Mouse (Mus musculus) megakaryocyte-erythroid progenitor cell, adult 5-6 weeks (primary cell): Measurements from ENCODE around the gene Olfr9. TPM values are rescaled to one million over a fixed set of nuclear protein-coding genes. Genes with fewer than 3 reads are reported as not detected.

Experiments used
- ATAC-seq: replicated peaks from 2 replicates; pipeline ENCODE4 v1.8.0; 2016; ENCODE audit warnings: mild to moderate bottlenecking, inconsistent platforms; ENCODE audit not compliant: severe bottlenecking, poor library complexity, low FRiP score, low TSS enrichment
- total RNA-seq, 2 experiments: library from RNA; stranded (forward) in 1 of 2; stranded (reverse) in 1 of 2; fragments of 200-1000, 215-1000 nt in 1 of 2; fragments of >200 nt in 1 of 2; fragmentation: Nextera tagmentation in 1 of 2; gene quantifications; 2 replicates each; pipeline ENCODE4 v1.2.3; 2014 to 2017

Olfr9 gene
- total RNA-seq, 2 experiments from 2014 or later = not detected

GRCm38 (mm10) chr10:128995796-128996195 is 6.6 kb downstream of the Olfr9 start:
- no peak for ATAC-seq

DNA sequence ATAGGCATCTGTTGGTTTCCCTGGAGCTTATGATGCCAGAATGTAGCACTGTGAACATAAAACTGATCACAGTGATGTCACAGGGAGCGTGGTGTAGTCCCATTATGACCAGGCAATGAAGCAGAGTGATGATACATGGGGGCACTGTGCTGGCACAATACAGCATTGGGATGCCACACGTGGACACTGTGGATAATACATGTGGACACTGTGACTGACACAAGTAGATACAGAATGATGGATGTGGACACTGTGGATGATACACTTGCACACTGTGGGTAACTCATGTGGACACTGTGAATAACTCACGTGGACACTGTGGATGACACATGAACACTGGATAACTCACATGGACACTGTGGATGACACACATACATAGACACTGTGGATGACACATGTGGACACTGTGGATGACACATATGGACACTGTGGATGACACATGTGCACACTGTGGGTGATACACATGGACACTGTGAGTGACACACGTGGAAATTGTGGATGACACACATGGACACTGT is 7.4 kb downstream of the Olfr9 start:
- ATAC-seq = no peak

DNA sequence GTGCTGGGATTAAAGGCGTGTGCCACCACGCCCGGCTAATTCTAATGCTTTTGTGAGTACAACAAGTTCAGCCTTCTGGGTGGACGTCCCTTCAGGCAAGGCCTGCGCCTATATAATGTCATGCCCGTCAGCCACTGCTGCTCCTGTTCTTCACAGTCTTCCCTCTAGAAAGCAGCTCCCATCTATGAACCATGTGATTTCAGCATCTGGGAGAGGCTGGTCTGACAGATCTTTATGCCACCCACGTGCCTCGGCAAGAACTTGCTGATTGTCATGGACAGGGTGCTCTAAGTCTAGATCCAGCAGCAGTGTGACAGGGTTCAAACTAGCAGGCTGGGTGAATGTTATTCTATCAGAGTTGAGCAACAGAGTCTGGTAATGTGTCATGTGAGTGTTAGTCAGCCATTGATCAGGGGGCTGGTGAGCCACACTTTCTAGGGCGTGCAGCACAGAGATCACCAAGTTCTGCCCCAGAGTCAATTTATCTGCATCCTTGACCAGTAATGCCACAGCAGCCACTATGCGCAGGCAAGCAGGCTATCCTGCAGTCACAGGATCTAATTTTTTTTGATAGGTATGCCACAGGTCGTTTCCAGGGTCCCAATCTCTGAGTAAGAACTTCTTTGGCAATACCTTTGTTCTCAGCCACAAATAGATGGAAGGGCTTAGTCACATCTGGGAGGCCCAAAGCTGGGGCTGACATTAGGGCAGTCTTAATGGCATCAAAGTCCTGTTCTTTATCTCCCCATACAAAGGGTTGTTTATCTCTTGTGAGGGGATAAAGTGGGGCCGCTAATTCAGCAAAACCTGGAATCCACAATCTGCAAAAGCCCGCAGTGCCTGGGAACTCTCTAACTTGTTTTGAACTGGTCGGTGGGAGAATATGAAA is 15.0 kb downstream of the Olfr9 start:
- no peak for ATAC-seq

GRCm38 (mm10) chr10:129010288-129010841 is 21.1 kb downstream of the Olfr9 start, which contains the start of gene Olfr763:
Gene Olfr763 (plus strand): TSS chr10:129010791.
- ATAC-seq = no peak

DNA sequence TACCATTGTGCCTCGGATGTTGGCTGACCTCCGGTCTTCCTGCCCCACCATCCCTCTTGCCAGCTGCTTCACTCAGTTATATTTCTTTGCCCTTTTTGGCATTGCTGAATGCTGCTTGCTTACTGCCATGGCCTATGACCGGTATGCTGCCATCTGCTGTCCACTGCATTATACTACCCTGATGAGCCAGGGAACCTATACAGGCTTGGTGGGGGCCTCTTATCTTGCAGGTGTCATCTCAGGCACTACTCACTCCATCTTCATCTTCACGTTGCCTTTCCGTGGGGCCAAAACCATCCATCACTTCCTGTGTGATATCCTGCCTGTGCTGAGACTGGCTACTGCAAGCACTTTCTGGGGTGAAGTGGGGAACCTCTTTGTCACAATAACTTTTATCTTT is 22.3 kb downstream of the Olfr9 start:
- ATAC-seq = peak; percentile 92

DNA sequence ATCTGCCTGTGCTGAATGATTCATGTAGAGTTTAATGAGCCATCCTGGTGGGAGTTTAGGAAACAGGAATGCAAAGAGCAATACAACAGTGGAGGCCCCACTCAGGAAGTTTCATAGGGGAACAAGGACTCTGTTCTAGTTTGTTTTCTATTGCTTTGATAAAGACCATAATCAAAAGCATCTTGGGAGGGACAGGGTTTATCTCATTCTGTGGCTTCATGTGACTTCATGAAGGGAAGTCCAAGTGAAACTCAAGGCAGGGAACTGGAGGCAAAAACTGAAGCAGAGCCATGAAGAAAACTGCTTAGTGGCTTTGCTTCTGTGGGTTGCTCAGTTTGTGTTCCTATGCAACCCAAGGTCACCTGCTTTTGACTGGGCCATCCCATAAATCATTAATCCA is 25.2 kb downstream of the Olfr9 start:
- ATAC-seq = no peak

DNA sequence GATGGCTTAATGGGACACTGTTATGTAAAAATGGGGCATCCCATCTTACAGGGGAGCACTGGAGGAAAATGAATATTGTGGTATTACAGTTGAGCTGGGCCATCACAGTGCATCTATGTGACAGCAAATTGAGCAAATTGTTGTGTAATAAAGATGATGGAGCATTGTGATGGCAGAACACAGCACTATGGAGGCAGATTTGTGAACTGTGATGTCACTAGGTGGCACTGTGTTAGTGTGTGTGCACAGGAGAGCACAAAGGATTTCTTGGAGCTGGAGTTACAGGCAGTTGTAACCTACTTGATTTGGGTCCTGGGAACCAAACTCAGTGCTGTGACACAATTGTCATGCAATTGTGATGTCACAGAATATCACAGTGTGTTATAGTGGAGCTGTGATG is 34.1 kb downstream of the Olfr9 start:
- no peak for ATAC-seq

DNA sequence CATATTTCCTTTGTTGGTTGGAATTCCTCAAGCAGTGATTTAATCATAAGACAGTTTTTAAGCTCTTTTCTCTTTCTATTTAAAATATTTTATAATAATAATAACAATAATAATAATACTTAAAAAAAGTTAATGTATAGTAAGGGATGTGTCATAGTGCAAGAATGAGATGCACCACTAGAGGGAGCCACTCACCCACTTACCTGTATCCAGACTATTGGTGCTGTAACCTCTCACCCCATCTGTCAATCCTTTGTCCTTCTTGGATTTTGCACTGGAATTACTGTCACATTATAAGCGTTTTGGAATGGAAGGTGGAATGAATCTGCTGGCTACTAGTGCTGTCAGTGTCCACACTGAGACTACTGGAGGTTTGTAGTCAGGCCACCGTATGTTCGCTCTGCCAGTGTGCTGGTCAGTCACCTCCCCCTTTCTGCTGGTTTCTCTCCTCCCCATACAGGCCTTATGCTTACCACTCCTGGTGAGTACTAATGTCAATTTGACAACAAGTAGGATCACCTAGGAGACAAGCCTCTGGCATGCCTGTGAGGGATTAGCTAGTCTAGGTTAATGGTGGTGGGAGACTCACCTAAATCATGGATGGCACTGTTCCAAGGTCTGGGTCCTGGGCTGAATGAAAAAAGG is 36.9 kb downstream of the Olfr9 start:
- peak; percentile 89 for ATAC-seq

GRCm38 (mm10) chr10:129028343-129028742 is 39.1 kb downstream of the Olfr9 start:
- no peak for ATAC-seq

DNA sequence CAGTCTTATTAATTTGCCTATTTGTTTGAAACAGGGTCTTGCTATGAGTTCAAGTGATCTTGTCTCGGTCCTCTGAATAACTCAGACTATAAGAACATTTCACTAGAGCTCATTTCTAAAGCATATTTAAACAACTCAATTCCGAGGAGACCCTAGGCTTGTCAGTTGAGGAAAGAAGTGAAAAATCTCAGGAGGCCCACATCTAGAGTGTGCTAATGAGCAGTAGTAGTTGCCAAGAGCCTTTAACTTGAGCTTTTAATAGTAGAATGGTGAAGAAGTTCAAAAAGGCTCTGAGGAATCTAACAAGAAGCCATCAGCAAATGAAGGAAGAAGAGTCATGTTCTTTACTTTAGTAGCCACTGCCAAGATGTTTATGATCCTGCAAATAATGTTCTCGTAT is 50.6 kb downstream of the Olfr9 start, which contains the start of gene Olfr764-ps1:
Olfr764-ps1 (minus strand) TSS at position 101 of the 400 bp plus-strand sequence.
- ATAC-seq = no peak

Other genes starting within 250 kb of the Olfr9 start
- gene Dgka, start 244.6 kb upstream of the Olfr9 start, total RNA-seq (2014; fragmentation: Nextera tagmentation) = 10.6 and 11.4 TPM in 2 replicates
- gene Dgka, start 244.6 kb upstream of the Olfr9 start, total RNA-seq (2017) = 1.0 and 6.1 TPM in 2 replicates
- gene Pym1, start 241.5 kb upstream of the Olfr9 start, total RNA-seq (2014; fragmentation: Nextera tagmentation) = 26.6 and 38.0 TPM in 2 replicates
- gene Pym1, start 241.5 kb upstream of the Olfr9 start, total RNA-seq (2017) = 27.0 and 58.4 TPM in 2 replicates
- not detected in 2 replicates for gene Mmp19, start 198.5 kb upstream of the Olfr9 start, total RNA-seq (2014; fragmentation: Nextera tagmentation)
- gene Mmp19, start 198.5 kb upstream of the Olfr9 start, total RNA-seq (2017) = 0.05 and 0.23 TPM in 2 replicates
- gene Dnajc14, start 185.4 kb upstream of the Olfr9 start, total RNA-seq (2014; fragmentation: Nextera tagmentation) = 18.6 and 21.5 TPM in 2 replicates
- 20.8 and 30.7 TPM in 2 replicates for gene Dnajc14, start 185.4 kb upstream of the Olfr9 start, total RNA-seq (2017)
- 4.6 and 6.9 TPM in 2 replicates for gene Tmem198b, start 185.1 kb upstream of the Olfr9 start, total RNA-seq (2014; fragmentation: Nextera tagmentation)
- gene Tmem198b, start 185.1 kb upstream of the Olfr9 start, total RNA-seq (2017) = 1.5 and 2.8 TPM in 2 replicates
- gene Sarnp, start 172.1 kb upstream of the Olfr9 start, total RNA-seq (2014; fragmentation: Nextera tagmentation) = 166 and 201 TPM in 2 replicates
- 364 and 369 TPM in 2 replicates for gene Sarnp, start 172.1 kb upstream of the Olfr9 start, total RNA-seq (2017)
- gene Ormdl2, start 167.8 kb upstream of the Olfr9 start, total RNA-seq (2014; fragmentation: Nextera tagmentation) = 70.3 and 79.9 TPM in 2 replicates
- gene Ormdl2, start 167.8 kb upstream of the Olfr9 start, total RNA-seq (2017) = 99.3 and 115 TPM in 2 replicates
- 0.35 TPM in 1 of 2 replicates, not detected in the other for gene Gdf11, start 97.7 kb upstream of the Olfr9 start, total RNA-seq (2014; fragmentation: Nextera tagmentation)
- gene Gdf11, start 97.7 kb upstream of the Olfr9 start, total RNA-seq (2017) = 0.69 TPM in 1 of 2 replicates, not detected in the other
- 6.8 and 19.4 TPM in 2 replicates for gene Cd63, start 88.4 kb upstream of the Olfr9 start, total RNA-seq (2014; fragmentation: Nextera tagmentation)
- gene Cd63, start 88.4 kb upstream of the Olfr9 start, total RNA-seq (2017) = 15.5 and 18.0 TPM in 2 replicates
- 12.8 and 19.0 TPM in 2 replicates for gene Rdh5, start 66.5 kb upstream of the Olfr9 start, total RNA-seq (2014; fragmentation: Nextera tagmentation)
- gene Rdh5, start 66.5 kb upstream of the Olfr9 start, total RNA-seq (2017) = 1.1 and 3.0 TPM in 2 replicates
- gene Bloc1s1, start 65.4 kb upstream of the Olfr9 start, total RNA-seq (2014; fragmentation: Nextera tagmentation) = 45.7 and 94.6 TPM in 2 replicates
- gene Bloc1s1, start 65.4 kb upstream of the Olfr9 start, total RNA-seq (2017) = 73.8 and 82.2 TPM in 2 replicates
- not detected in 2 replicates for gene Itga7, start 55.6 kb upstream of the Olfr9 start, total RNA-seq (2014; fragmentation: Nextera tagmentation)
- gene Itga7, start 55.6 kb upstream of the Olfr9 start, total RNA-seq (2017) = 0.04 and 0.19 TPM in 2 replicates
- not detected in 2 replicates for gene Mettl7b, start 28.4 kb upstream of the Olfr9 start, total RNA-seq (2014; fragmentation: Nextera tagmentation)
- not detected in 2 replicates for gene Mettl7b, start 28.4 kb upstream of the Olfr9 start, total RNA-seq (2017)
- gene Olfr763, start 21.4 kb downstream of the Olfr9 start, total RNA-seq (2014; fragmentation: Nextera tagmentation) = not detected in 2 replicates
- not detected in 2 replicates for gene Olfr763, start 21.4 kb downstream of the Olfr9 start, total RNA-seq (2017)
- not detected in 2 replicates for gene Olfr764-ps1, start 50.5 kb downstream of the Olfr9 start, total RNA-seq (2014; fragmentation: Nextera tagmentation)
- gene Olfr764-ps1, start 50.5 kb downstream of the Olfr9 start, total RNA-seq (2017) = not detected in 2 replicates
- not detected in 2 replicates for gene Olfr765, start 60.6 kb downstream of the Olfr9 start, total RNA-seq (2014; fragmentation: Nextera tagmentation)
- not detected in 2 replicates for gene Olfr765, start 60.6 kb downstream of the Olfr9 start, total RNA-seq (2017)
- gene Olfr766-ps1, start 79.5 kb downstream of the Olfr9 start, total RNA-seq (2014; fragmentation: Nextera tagmentation) = not detected in 2 replicates
- not detected in 2 replicates for gene Olfr766-ps1, start 79.5 kb downstream of the Olfr9 start, total RNA-seq (2017)
- not detected in 2 replicates for gene Olfr767, start 93.5 kb downstream of the Olfr9 start, total RNA-seq (2014; fragmentation: Nextera tagmentation)
- not detected in 2 replicates for gene Olfr767, start 93.5 kb downstream of the Olfr9 start, total RNA-seq (2017)
- not detected in 2 replicates for gene Olfr768, start 109.9 kb downstream of the Olfr9 start, total RNA-seq (2014; fragmentation: Nextera tagmentation)
- not detected in 2 replicates for gene Olfr768, start 109.9 kb downstream of the Olfr9 start, total RNA-seq (2017)
- not detected in 2 replicates for gene Olfr769, start 128.4 kb downstream of the Olfr9 start, total RNA-seq (2014; fragmentation: Nextera tagmentation)
- not detected in 2 replicates for gene Olfr769, start 128.4 kb downstream of the Olfr9 start, total RNA-seq (2017)
- not detected in 2 replicates for gene Olfr770, start 149.6 kb downstream of the Olfr9 start, total RNA-seq (2014; fragmentation: Nextera tagmentation)
- gene Olfr770, start 149.6 kb downstream of the Olfr9 start, total RNA-seq (2017) = not detected in 2 replicates
- not detected in 2 replicates for gene Olfr771, start 175.3 kb downstream of the Olfr9 start, total RNA-seq (2014; fragmentation: Nextera tagmentation)
- gene Olfr771, start 175.3 kb downstream of the Olfr9 start, total RNA-seq (2017) = not detected in 2 replicates
- not detected in 2 replicates for gene Olfr772, start 188.5 kb downstream of the Olfr9 start, total RNA-seq (2014; fragmentation: Nextera tagmentation)
- gene Olfr772, start 188.5 kb downstream of the Olfr9 start, total RNA-seq (2017) = not detected in 2 replicates
- not detected in 2 replicates for gene Olfr773, start 198.0 kb downstream of the Olfr9 start, total RNA-seq (2014; fragmentation: Nextera tagmentation)
- not detected in 2 replicates for gene Olfr773, start 198.0 kb downstream of the Olfr9 start, total RNA-seq (2017)
- gene Olfr774, start 246.8 kb downstream of the Olfr9 start, total RNA-seq (2014; fragmentation: Nextera tagmentation) = not detected in 2 replicates
- gene Olfr774, start 246.8 kb downstream of the Olfr9 start, total RNA-seq (2017) = not detected in 2 replicates